In the genomic region with DNA sequence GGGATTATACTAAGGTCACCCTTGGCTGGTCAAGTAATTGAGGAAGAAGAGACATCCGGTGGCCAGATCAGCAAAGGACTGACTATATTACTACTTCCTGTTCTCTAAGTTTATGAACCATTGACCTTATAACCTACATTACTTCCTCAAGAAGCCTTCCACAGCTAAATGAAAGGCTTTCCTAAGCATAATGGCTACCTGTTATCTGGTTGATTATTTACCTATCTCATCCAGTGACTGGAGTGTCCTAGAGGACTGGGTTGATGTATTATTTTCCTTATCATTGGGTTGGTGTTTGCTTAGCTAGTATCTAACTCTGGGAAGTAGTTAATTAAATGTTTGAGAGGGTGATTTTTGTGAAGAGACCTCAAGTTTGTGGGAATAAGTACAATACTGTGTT, we compare ENCODE assay signal across 14 mouse cellular contexts.
"Had no signal": no experiment of that assay in that cellular context is flagged by ENCODE, and none has a peak within 500 bp of the region (broad histone marks: within the 10 kb centered on the region; RNA-seq: fewer than 3 reads in every experiment).

No protein-coding gene starts in this region.

- H3K36me3 ChIP-seq: midbrain, embryonic 10.5 days; midbrain, embryonic 12.5 days; neural tube, embryonic 12.5 days; stomach, embryonic 15.5 days had no signal

- DNase-seq: lung, adult 18-20 months; lung, embryonic 14.5 days; lung, postnatal 10 days; lung, postnatal 4 days; midbrain, embryonic 14.5 days; right cerebral cortex, postnatal 14 days; thymus, adult 2 months; thymus, postnatal 25 days; thymus, postnatal 4 days had no signal

- H3K4me2 ChIP-seq: lung, embryonic 14.5 days; midbrain, embryonic 12.5 days; neural tube, embryonic 12.5 days; stomach, embryonic 15.5 days had no signal

- H3K27ac ChIP-seq: midbrain, embryonic 10.5 days; midbrain, embryonic 12.5 days; neural tube, embryonic 12.5 days; stomach, embryonic 15.5 days; stomach, postnatal 0 days had no signal

- H3K4me3 ChIP-seq: midbrain, embryonic 10.5 days; midbrain, embryonic 12.5 days; neural tube, embryonic 12.5 days; stomach, embryonic 15.5 days had no signal

- H3K27me3 ChIP-seq: midbrain, embryonic 12.5 days; neural tube, embryonic 12.5 days; stomach, embryonic 15.5 days had no signal

- H3K4me1 ChIP-seq: midbrain, embryonic 10.5 days; midbrain, embryonic 12.5 days; neural tube, embryonic 12.5 days; stomach, embryonic 15.5 days had no signal

- H3K9me3 ChIP-seq: midbrain, embryonic 10.5 days; midbrain, embryonic 12.5 days; neural tube, embryonic 12.5 days; stomach, embryonic 15.5 days had no signal

- H3K9ac ChIP-seq: lung, embryonic 14.5 days; midbrain, embryonic 12.5 days; neural tube, embryonic 12.5 days; stomach, embryonic 15.5 days had no signal
